Mouse (Mus musculus) brain, adult 2 months (tissue): ENCODE data around the gene Paqr8.

Experiments
- DNase-seq: peaks from one replicate; pipeline ENCODE4 v3.0.0; 2011; ENCODE audit warnings: low read depth, low spot score

The Paqr8 gene

GRCm38 (mm10) chr1:20973389-20973788 lies 83.0 kb downstream of the Paqr8 start:
- no peak for DNase-seq

GRCm38 (mm10) chr1:20974341-20975135 lies 84.1 kb downstream of the Paqr8 start:
- DNase-seq = no peak

- DNase-seq = no peak
Observed at GRCm38 (mm10) chr1:20980553-20980952, 90.1 kb downstream of the Paqr8 start.

GRCm38 (mm10) chr1:20981764-20982163 lies 91.4 kb downstream of the Paqr8 start:
- peak; percentile 11 for DNase-seq

- peak; percentile 13 for DNase-seq
Observed at GRCm38 (mm10) chr1:20984103-20984502, 93.7 kb downstream of the Paqr8 start.

- no peak for DNase-seq
Observed at GRCm38 (mm10) chr1:20984582-20984981, 94.2 kb downstream of the Paqr8 start.

- no peak for DNase-seq
Observed at GRCm38 (mm10) chr1:20986378-20987056, 96.1 kb downstream of the Paqr8 start.
